Mouse (Mus musculus) E14TG2a.4 (cell line): ENCODE data around the gene Rab3gap1.

ENCODE experiments used
- CTCF ChIP-seq: conservative IDR thresholded peaks from 2 replicates; pipeline ENCODE4 v1.5.1; 2014; ENCODE audit warnings: low read length
- NANOG ChIP-seq: IDR thresholded peaks from 2 replicates; pipeline ENCODE4 v1.6.1; 2014; ENCODE audit warnings: borderline replicate concordance, low read length, mixed read lengths

DNA sequence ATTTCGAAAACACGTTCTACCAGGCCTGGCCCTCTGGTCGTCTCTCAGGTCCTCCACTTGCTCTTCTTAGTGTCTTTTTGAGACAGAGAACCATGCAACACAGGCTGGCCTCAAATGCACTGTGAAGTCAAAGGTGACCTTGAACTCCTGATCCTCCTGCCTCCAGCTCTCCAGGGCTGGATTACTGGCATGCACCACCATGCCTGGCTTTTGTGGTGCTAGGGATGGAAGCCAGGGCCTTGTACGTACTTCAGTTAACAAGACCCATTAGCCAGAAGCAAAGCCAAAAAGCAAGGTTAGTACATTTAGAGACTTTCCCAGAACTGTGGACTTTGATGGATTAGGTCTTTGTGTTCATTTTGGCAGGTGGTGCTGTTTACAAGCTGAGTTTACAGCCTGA is 83.7 kb downstream of the Rab3gap1 start:
- TF ChIP-seq CTCF (no peak), NANOG (no peak)
